Mouse (Mus musculus) heart, embryonic 11.5 days (tissue): ENCODE data around the gene Kctd12. TPM values are rescaled to one million over a fixed set of nuclear protein-coding genes. Genes with fewer than 3 reads are reported as not detected.

Experiments used
- ATAC-seq: fragments of 200-750 bp; cut with Nextera tagmentation; replicated peaks from 2 replicates; pipeline ENCODE4 v1.8.0; 2017; ENCODE audit warnings: moderate library complexity; ENCODE audit not compliant: insufficient number of reproducible peaks, low FRiP score, low TSS enrichment
- H3K27ac ChIP-seq: fragments of 300-500 bp; sonication (generic); 2 replicates; pipeline ENCODE4 v1.5.1; 2014; ENCODE audit warnings: mild to moderate bottlenecking, low read depth, low read length
- H3K27me3 ChIP-seq: fragments of 300-500 bp; sonication (generic); 2 replicates; pipeline ENCODE4 v1.6.1; 2014; ENCODE audit warnings: mild to moderate bottlenecking, low read length, mixed read lengths; ENCODE audit not compliant: control insufficient read depth, insufficient read depth
- H3K36me3 ChIP-seq: fragments of 300-500 bp; sonication (generic); 2 replicates; pipeline ENCODE4 v1.6.1; 2014; ENCODE audit warnings: mild to moderate bottlenecking, low read length, moderate library complexity, mixed read lengths; ENCODE audit not compliant: control insufficient read depth, insufficient read depth
- H3K4me1 ChIP-seq: fragments of 300-500 bp; sonication (generic); 2 replicates; pipeline ENCODE4 v1.6.1; 2014; ENCODE audit warnings: low read length; ENCODE audit not compliant: control insufficient read depth, insufficient read depth
- H3K4me2 ChIP-seq: fragments of 300-500 bp; sonication (generic); 2 replicates; pipeline ENCODE4 v1.6.1; 2014; ENCODE audit warnings: mild to moderate bottlenecking, moderate library complexity
- H3K4me3 ChIP-seq: fragments of 300-500 bp; sonication (generic); 2 replicates; pipeline ENCODE4 v1.5.1; 2014; ENCODE audit warnings: low read depth, low read length
- H3K9ac ChIP-seq: fragments of 300-500 bp; sonication (generic); 2 replicates; pipeline ENCODE4 v1.6.1; 2014; ENCODE audit warnings: mild to moderate bottlenecking, low read depth, low read length, moderate library complexity
- H3K9me3 ChIP-seq: fragments of 300-500 bp; sonication (generic); replicated peaks from 2 replicates; pipeline ENCODE4 v1.6.1; 2016; ENCODE audit warnings: low read length; ENCODE audit not compliant: control insufficient read depth
- WGBS: fragments of 180-500 bp; shearing (Covaris S2); extraction: QIAGEN DNeasy Blood & Tissue Kit; methylation state at CpG from one replicate; pipeline ENCODE4 v1.1.7; 2014; ENCODE audit not compliant: insufficient replicate concordance; 5-methylcytosine and 5-hydroxymethylcytosine counted together
- microRNA-seq: library from miRNA; unstranded; fragments of <30 nt; microRNA quantifications from one replicate; pipeline ENCODE4, GENCODE M21; 2016; ENCODE audit warnings: borderline number of aligned reads
- polyA plus RNA-seq: library from polyadenylated mRNA; unstranded; fragments of >200 nt; fragmentation: Nextera tagmentation; extraction: Ambion mirVana; gene quantifications from 2 replicates; pipeline ENCODE4 v1.2.1, GENCODE M21; 2014

Kctd12 gene
- polyA plus RNA-seq, 1 experiment from 2014 or later: 5.6 TPM

GRCm38 (mm10) chr14:102942222-102942843, 40.1 kb downstream of the Kctd12 start:
- H3K9me3 ChIP-seq: no peaks in the 10 kb centered on the region
- no peak overlapping the region for H3K9ac ChIP-seq
- no peak for ATAC-seq
- no peak overlapping the region for H3K27ac ChIP-seq
- H3K4me2 ChIP-seq: no peak overlapping the region
- H3K4me1 ChIP-seq: no peaks in the 10 kb centered on the region
- H3K36me3 ChIP-seq: no peaks in the 10 kb centered on the region
- 72% methylated on average over 2 of the region's 2 CpGs for WGBS
- H3K4me3 ChIP-seq: no peak overlapping the region
- H3K27me3 ChIP-seq: no peaks in the 10 kb centered on the region

GRCm38 (mm10) chr14:102934878-102935277, 47.6 kb downstream of the Kctd12 start:
- Histone ChIP-seq H3K4me3 (no peak overlapping the region), H3K9ac (no peak overlapping the region), H3K27me3 (no peaks in the 10 kb centered on the region), H3K27ac (no peak overlapping the region), H3K4me1 (no peaks in the 10 kb centered on the region), H3K9me3 (no peaks in the 10 kb centered on the region), H3K36me3 (no peaks in the 10 kb centered on the region), H3K4me2 (no peak overlapping the region)
- WGBS: 63% methylated on average over 2 of the region's 2 CpGs
- no peak for ATAC-seq

GRCm38 (mm10) chr14:102930933-102931332, 51.5 kb downstream of the Kctd12 start:
- WGBS: 47% methylated on average over 1 of the region's 1 CpGs
- H3K4me2 ChIP-seq: no peak overlapping the region
- no peak overlapping the region for H3K4me3 ChIP-seq
- ATAC-seq: no peak
- H3K27ac ChIP-seq: no peak overlapping the region
- no peaks in the 10 kb centered on the region for H3K27me3 ChIP-seq
- no peaks in the 10 kb centered on the region for H3K4me1 ChIP-seq
- no peaks in the 10 kb centered on the region for H3K36me3 ChIP-seq
- no peak overlapping the region for H3K9ac ChIP-seq
- no peaks in the 10 kb centered on the region for H3K9me3 ChIP-seq

- no peak overlapping the region for H3K27ac ChIP-seq
- no peaks in the 10 kb centered on the region for H3K36me3 ChIP-seq
- H3K9me3 ChIP-seq: no peaks in the 10 kb centered on the region
- no peak overlapping the region for H3K4me3 ChIP-seq
- no peak for ATAC-seq
- no peaks in the 10 kb centered on the region for H3K27me3 ChIP-seq
- 77% methylated on average over 3 of the region's 3 CpGs for WGBS
- H3K4me2 ChIP-seq: no peak overlapping the region
- no peak overlapping the region for H3K9ac ChIP-seq
- no peaks in the 10 kb centered on the region for H3K4me1 ChIP-seq
Measured at GRCm38 (mm10) chr14:102929545-102929944, 52.9 kb downstream of the Kctd12 start.

- ATAC-seq: no peak
- H3K27me3 ChIP-seq: no peaks in the 10 kb centered on the region
- no peak overlapping the region for H3K4me3 ChIP-seq
- no peaks in the 10 kb centered on the region for H3K4me1 ChIP-seq
- no peaks in the 10 kb centered on the region for H3K9me3 ChIP-seq
- H3K9ac ChIP-seq: no peak overlapping the region
- H3K27ac ChIP-seq: no peak overlapping the region
- no peaks in the 10 kb centered on the region for H3K36me3 ChIP-seq
- H3K4me2 ChIP-seq: no peak overlapping the region
- WGBS: 84% methylated on average over 5 of the region's 5 CpGs
Measured at GRCm38 (mm10) chr14:102927847-102928466, 54.5 kb downstream of the Kctd12 start.

Small RNAs within 50 kb of the gene (microRNA-seq; reads per million reads assigned to microRNA genes)
- 0.61 reads per million for gene Mir5130

Other genes with a start within 250 kb of the Kctd12 start
- not detected in 2 replicates for gene Acod1, start 64.3 kb upstream of the Kctd12 start, polyA plus RNA-seq
- gene Cln5, start 87.6 kb upstream of the Kctd12 start, polyA plus RNA-seq: 31.4 and 32.2 TPM in 2 replicates
- 23.0 and 27.2 TPM in 2 replicates for gene Fbxl3, start 116.9 kb upstream of the Kctd12 start, polyA plus RNA-seq